Mouse (Mus musculus) stomach, postnatal 0 days (tissue): ENCODE data around the gene Pitpnm2.

Experiments used
- CTCF ChIP-seq: IDR thresholded peaks from 2 replicates; pipeline ENCODE4 v1.5.1; 2016; ENCODE audit warnings: antibody characterized with exemption, low read depth, mild to moderate bottlenecking, moderate library complexity
- EP300 ChIP-seq: optimal IDR thresholded peaks from 2 replicates; pipeline ENCODE3; 2016; ENCODE audit warnings: antibody characterized with exemption

DNA sequence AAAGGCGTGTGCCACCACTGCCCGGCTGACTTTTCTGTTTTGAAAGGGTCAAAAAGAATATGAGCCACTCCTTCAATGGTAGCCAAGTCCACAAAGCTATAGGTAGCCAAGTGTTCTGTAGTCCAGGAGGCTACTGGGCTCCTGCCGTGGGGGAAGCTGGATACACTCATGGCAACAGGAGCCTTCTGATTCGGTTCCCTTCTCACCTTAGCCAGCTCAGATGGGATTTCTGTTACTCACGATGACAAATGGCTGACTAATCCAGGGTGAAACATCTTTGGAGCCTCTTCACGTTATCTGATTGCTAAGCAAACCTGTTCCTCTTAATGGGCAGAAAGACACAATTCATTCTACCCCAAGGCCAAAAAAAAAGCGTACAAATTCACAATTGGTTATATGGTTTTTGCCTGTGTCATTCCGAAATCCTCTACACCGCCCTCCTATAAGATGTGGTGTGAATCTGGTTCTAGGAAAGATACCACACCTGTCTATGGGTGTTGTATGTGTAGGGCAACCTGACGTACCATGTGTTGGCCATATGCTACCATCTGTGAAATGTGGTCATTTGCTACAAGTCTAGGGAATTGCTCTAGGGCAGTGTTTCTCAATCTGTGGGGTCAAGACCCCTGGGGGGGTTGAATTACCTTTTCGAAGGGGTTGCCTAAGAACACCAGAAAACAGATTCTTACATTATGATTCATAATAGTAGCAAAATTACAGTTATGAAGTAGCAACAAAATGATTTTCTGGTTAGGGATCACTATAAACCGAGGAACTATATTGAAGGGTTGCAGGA lies 80.9 kb downstream of the Pitpnm2 start:
- no peak for TF ChIP-seq CTCF
- TF ChIP-seq EP300 = no peak
